Mouse (Mus musculus) cerebellum, adult 2 months (tissue): ENCODE results near the gene Slc3a1.

Experiments used
- CTCF ChIP-seq: fragments of 200-500 bp; IDR thresholded peaks from 2 replicates; pipeline ENCODE4 v1.5.1; 2011; ENCODE audit warnings: low read depth, mild to moderate bottlenecking, control low read depth, low read length, moderate library complexity, borderline replicate concordance; ENCODE audit not compliant: insufficient read depth
- POLR2A ChIP-seq: fragments of 200-500 bp; IDR thresholded peaks from 2 replicates; pipeline ENCODE4 v1.6.1; 2011; ENCODE audit warnings: low read length, control low read depth, borderline replicate concordance; ENCODE audit not compliant: insufficient read depth

DNA sequence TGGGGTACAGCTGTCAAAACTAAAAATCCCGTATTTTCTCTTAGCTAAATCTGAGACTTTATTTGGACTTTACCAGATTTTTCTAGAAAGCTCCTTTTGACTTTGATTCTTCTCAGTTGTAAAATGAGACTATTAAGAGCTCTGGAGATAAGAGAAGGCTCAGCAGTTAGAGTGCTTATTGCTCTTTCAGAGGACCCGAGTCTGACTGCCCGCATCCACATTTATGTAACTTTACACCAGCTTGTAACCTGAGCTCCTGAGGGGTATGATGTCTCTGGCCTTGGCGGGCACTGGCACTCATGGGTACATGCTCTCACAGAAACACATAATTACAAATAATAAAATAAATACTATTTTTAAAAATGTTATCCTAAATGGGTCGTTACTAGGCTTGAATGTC lies 41.8 kb upstream of the Slc3a1 start:
- no peak for TF ChIP-seq CTCF
- no peak for TF ChIP-seq POLR2A
